Mouse (Mus musculus) lung, postnatal 25 days (tissue): ENCODE data around the gene Morn5.

Experiments
- DNase-seq: peaks from one replicate; pipeline ENCODE4 v3.0.0; 2022; ENCODE audit warnings: low spot score

Morn5 gene

GRCm38 (mm10) chr2:36071660-36072305, 22.5 kb downstream of the Morn5 start:
- DNase-seq, result no peak

GRCm38 (mm10) chr2:36073781-36074180, 24.5 kb downstream of the Morn5 start:
- DNase-seq, result no peak

GRCm38 (mm10) chr2:36075210-36075609, 26.0 kb downstream of the Morn5 start:
- DNase-seq, result no peak

GRCm38 (mm10) chr2:36077160-36077761, 28.0 kb downstream of the Morn5 start:
- no peak for DNase-seq

GRCm38 (mm10) chr2:36081446-36081845, 32.2 kb downstream of the Morn5 start:
- DNase-seq, result no peak

- DNase-seq, result no peak
Observed at GRCm38 (mm10) chr2:36082802-36083580, 33.7 kb downstream of the Morn5 start.

- DNase-seq, result no peak
Observed at GRCm38 (mm10) chr2:36085041-36085440, 35.8 kb downstream of the Morn5 start.

GRCm38 (mm10) chr2:36089190-36089589, 39.9 kb downstream of the Morn5 start:
- DNase-seq, result no peak

GRCm38 (mm10) chr2:36090853-36091741, 41.8 kb downstream of the Morn5 start:
- DNase-seq, result peak; percentile 26

- DNase-seq, result no peak
Observed at GRCm38 (mm10) chr2:36092748-36093147, 43.5 kb downstream of the Morn5 start.

- DNase-seq, result no peak
Observed at GRCm38 (mm10) chr2:36093301-36093700, 44.0 kb downstream of the Morn5 start.

GRCm38 (mm10) chr2:36093914-36094475, 44.7 kb downstream of the Morn5 start:
- DNase-seq, result no peak

GRCm38 (mm10) chr2:36097129-36097815, 48.0 kb downstream of the Morn5 start:
- no peak for DNase-seq

GRCm38 (mm10) chr2:36098021-36098420, 48.8 kb downstream of the Morn5 start:
- DNase-seq, result no peak

- DNase-seq, result no peak
Observed at GRCm38 (mm10) chr2:36099739-36100138, 50.5 kb downstream of the Morn5 start.

- no peak for DNase-seq
Observed at GRCm38 (mm10) chr2:36101866-36102558, 52.8 kb downstream of the Morn5 start.

- no peak for DNase-seq
Observed at GRCm38 (mm10) chr2:36102559-36102946, 53.3 kb downstream of the Morn5 start.

GRCm38 (mm10) chr2:36103069-36103554, 53.9 kb downstream of the Morn5 start:
- DNase-seq, result no peak

GRCm38 (mm10) chr2:36103555-36104367, 54.5 kb downstream of the Morn5 start:
- no peak for DNase-seq
